Mouse (Mus musculus): Measurements from ENCODE around the gene Fermt3.
"Not testable (repeated sequence)": the region's sequence is repeated elsewhere in the genome, so short reads cannot be mapped to it uniquely, and the experiment has no call there.

Gene Fermt3

GRCm38 (mm10) chr19:6991166-6991565, 28.1 kb downstream of the Fermt3 start:
- not testable (repeated sequence) for DNase-seq (ENCODE audit: low spot score)

DNA sequence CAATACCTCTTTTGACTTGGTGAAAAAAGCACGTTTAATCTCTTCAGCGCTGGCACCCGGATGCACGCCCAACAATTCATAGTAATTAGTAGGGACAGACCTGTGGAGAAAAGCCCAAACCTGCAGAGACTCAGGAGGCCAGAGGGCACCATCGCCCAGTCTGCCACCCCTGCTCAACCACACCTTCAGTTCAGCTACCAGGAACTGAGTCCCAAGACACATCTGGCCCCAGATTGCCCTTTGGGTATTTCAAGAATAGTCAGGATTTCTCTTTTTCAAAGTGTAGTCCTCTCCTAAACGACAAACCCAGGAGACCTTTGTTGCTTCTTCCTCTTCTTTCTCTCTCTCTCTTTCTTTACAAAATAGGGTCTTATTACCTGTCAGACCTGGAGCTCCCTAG, 28.6 kb downstream of the Fermt3 start:
- DNase-seq (ENCODE audit: low spot score): no peak

DNA sequence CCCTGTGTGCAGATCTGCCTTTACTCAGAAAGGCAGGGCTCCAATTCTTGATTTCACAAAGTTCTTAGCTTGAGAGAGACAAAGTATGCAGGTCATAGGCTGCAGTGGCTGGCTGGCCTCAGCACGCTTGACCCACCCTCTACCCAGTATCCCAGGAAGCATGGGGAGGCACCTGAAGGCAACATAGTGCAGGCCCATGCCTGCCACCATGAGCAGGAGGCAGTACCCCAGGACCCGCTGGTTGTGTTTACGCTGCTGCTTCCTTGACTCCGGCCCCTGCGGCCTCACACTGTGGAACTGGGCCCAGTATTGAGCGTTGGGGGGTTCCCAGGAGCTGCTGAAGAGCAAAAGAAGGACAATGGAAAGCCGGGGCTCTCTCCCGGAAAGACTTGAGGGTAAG, 30.0 kb downstream of the Fermt3 start:
- no peak for DNase-seq (ENCODE audit: low spot score)

DNA sequence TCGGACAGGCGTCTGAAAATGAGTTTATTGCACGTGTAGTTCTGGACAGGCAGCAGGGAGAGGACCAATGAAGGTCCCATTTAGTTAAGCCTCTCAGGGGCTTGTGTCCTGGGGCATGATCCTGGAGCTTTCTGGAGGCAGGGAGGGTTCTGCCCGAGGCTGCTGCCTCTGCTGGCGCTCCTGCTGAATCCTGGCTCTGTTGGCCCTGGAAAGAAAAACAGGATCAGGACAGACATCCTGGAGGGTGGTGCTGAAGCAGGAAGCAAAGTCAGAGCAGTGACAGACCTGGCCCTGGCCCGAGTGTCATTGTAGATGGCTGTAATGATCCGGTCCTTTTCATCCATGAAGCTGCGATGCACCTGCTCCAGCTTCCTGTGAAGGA, 31.4 kb downstream of the Fermt3 start:
- DNase-seq (ENCODE audit: low spot score): no peak

GRCm38 (mm10) chr19:6987061-6987903, 32.0 kb downstream of the Fermt3 start, which contains the start of gene Vegfb:
Vegfb (minus strand) TSS chr19:6987651.
- DNase-seq (ENCODE audit: low spot score): no peak

DNA sequence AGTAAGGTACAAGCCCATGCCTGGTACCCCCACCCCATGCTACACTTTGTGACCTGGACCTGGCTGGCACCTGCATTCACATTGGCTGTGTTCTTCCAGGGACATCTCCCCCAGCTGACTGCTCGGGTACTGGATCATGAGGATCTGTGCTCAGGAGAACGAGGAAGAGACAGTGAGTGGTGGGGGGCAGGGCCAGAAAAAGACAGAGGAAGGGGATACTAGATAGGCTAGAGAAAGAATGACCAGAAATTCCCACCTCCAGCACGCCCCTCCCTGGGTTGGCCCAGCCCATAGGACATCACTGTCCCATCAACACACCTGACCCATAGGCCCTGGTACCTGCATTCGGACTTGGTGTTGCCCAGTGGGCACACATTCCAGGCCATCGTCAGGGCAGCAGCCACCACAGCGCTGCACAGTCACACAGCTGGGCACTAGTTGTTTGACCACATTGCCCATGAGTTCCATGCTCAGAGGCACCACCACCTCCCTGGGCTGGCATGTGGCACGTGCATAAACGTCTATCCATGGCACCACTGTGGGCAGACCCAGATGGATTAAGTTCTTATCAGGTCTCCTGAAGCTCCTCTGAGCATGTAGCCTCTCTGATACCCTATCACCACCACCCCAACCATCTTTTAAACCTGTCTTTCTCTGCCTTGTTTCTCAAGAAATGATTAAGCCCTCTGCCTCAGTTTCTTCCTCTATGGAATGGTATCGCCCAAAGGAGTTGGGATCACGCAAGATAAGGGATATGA, 33.1 kb downstream of the Fermt3 start:
- DNase-seq (ENCODE audit: low spot score): no peak

DNA sequence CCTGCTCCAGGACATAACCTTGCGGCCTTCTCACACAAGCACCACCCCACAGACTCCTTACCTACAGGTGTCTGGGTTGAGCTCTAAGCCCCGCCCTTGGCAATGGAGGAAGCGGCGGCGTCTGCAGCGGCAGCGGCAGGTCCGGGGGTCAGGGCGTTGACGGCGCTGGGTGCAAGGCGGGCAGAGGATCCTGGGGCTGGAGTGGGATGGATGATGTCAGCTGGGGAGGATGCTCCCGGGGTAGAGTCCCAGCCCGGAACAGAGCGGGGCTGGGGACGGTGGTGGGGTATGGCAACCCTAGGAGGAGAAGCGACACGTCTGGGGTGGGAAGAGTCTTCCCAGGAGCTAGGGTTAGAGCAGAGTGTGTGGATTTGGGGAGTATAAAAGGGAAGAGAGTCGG, 34.0 kb downstream of the Fermt3 start:
- no peak for DNase-seq (ENCODE audit: low spot score)

DNA sequence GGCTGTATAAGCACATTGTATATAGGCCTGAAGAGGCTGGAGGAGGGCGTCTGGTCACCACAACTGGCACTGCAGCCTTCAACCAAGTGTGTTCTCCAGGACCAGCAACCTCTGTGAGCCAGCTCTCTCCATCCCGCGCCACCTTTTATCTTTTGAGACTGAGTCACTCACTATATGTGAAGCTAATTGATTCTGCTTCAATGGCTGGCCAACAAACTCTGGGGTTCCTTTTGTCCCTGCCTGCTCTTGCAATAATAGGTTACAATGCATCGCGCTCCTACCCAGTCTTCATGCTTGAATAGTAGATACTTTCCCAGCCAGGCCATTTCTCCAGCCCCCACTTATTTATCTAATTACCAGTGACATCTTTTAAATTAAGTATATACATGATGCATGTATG, 35.6 kb downstream of the Fermt3 start:
- no peak for DNase-seq (ENCODE audit: low spot score)

- no peak for DNase-seq (ENCODE audit: low spot score)
Observed at GRCm38 (mm10) chr19:6981465-6981864, 37.8 kb downstream of the Fermt3 start.

GRCm38 (mm10) chr19:6980381-6981093, 38.7 kb downstream of the Fermt3 start, which contains the start of gene Fkbp2:
Fkbp2 (minus strand) TSS chr19:6980501.
- peak; percentile 99 for DNase-seq (ENCODE audit: low spot score)

- peak; percentile 99 for DNase-seq (ENCODE audit: low spot score)
Observed at GRCm38 (mm10) chr19:6979486-6980380, 39.5 kb downstream of the Fermt3 start.

GRCm38 (mm10) chr19:6979001-6979479, 40.2 kb downstream of the Fermt3 start:
- DNase-seq (ENCODE audit: low spot score): peak; percentile 64

- DNase-seq (ENCODE audit: low spot score): no peak
Observed at GRCm38 (mm10) chr19:6978639-6978974, 40.7 kb downstream of the Fermt3 start.

GRCm38 (mm10) chr19:6977759-6978638, 41.3 kb downstream of the Fermt3 start:
- no peak for DNase-seq (ENCODE audit: low spot score)

DNA sequence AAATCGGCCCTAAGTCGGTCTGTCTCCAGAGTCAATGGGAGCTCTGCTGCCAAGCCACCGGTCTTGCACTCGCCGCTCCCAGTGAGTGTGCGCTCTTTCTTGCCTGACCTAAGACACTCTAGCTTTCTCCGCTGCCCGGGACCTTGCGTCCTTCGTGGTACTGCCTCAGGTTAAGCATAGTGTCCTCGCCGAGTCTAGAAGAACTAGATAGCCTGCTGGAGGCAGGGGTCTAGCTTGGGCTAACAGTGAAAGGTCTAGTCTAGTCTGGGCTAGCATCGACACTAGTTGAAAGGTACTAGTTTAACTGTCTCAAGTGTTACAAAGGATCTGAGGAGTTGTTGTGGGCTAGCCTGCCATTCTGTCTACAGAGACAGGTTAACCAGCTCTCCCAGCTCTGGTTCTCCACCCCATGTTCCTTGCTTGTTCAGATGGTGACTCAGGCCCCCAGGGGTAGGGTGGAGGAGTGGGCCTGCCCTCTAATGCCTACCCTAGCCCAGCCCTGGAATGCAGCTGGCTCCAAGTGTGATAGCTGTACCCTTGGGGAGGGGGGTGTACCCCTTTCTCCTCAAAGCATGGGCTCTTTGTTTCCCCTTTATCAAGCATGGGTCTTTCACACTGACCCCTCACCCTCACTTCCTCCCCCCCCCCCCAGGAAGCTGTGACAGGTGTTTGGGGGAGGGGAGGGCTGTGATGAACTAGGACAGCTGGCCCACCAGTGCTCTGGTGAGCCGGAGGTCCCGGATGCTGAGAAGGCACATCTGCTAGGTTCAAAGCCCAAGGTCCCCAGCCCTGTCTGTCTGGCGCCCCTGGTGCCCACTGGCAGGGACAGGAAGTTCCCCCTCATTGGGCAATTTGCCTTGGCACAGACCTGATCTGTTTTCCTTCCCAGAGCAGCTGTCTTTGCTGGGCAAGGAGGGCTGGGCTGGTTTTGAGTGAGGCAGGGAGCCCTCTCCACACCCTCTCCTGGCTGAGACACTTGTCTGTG, 43.4 kb downstream of the Fermt3 start, which contains the start of gene Plcb3:
Gene Plcb3, minus strand, starts transcription at position 934 of the 985 bp plus-strand sequence.
- DNase-seq (ENCODE audit: low spot score): no peak

DNA sequence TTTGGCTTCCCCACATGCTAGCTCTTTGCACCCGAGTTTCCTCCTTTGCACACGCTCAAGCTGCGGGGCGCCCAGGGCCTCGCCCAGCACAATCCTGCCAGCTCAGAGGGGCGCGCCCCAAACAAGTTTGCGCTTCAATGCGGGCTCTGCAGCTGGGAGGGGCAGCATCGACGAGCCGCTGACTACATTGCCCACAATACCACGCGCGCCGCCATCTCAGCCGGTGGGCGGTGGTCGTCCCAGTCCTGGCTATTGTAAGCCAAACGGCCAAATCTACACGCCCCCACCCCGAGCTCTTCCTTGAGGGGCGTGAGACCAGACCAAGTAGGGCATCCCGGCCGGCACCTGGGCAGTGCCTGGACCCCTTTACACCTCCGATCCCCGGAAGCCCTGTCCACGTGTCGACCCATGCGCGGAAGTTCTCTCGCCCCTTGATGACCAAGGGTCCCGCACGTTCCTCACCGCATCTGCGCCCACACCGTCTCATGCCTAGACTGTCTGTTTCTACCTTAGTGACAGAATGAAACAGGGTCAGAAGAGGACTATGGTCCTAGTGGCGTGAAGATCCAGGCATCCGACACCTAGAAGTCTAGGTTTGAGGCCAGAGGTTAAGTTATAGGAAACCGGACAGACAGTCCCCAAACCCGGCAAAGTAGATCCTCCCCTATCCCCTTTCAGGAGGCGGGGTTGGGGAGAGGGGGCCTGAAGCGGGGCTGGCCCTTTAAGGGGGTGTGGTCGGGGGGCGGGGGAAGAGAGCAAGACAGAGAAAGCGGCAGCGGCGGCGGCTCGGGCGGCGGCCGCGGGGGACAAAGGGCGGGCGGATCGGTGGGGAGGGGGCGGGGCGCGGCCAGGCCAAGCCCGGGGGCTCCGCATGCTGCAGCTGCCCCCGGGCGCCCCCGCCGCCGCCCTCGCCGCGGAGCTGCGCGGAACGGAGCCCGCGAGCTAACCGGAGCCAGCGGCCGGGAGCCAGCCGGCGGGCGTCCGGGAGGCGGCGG, 44.8 kb downstream of the Fermt3 start, which contains the start of gene Ppp1r14b:
Gene Ppp1r14b, plus strand, starts transcription at position 758 of the 995 bp plus-strand sequence.
- peak; percentile 82 for DNase-seq (ENCODE audit: low spot score)

DNA sequence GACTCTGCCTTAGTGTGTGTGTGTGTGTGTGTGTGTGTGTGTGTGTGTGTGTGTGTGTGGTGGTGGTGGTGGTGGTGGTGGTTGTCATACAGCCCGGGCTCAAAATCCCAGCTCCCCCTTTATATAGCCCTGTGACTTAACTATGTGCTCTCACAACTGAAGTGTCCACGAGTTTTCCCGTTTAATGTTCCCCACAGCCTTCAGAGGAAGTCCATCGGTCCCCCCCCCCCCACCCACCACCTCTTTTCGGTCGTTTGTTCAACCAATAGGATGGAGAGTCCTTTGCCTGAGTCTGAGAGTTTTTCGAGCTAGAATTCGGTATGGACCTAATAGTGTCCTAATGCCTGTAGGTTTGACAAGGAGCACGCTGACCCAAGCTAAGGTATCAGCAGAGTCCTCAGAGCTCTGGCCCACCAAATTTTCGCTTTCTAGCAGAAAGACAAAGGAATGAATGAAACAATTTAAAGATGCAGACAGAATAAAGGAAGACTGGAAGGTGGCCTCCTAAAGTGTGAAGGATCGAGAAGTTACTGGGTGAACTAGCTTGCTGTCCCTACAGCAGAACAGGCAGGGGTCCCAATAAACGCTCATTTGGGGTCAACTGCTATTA, 45.6 kb downstream of the Fermt3 start:
- DNase-seq (ENCODE audit: low spot score): no peak
